Mouse (Mus musculus) forebrain, postnatal 0 days (tissue): ENCODE measurements around the gene Abca1. TPM values are rescaled to one million over a fixed set of nuclear protein-coding genes. Genes with fewer than 3 reads are reported as not detected.

Experiments
- ATAC-seq: fragments of 200-750 bp; cut with Nextera tagmentation; 2 replicates; pipeline ENCODE4 v1.8.0; 2017; ENCODE audit warnings: mild to moderate bottlenecking, moderate library complexity
- DNase-seq: peaks from one replicate; pipeline ENCODE4 v3.0.0-alpha.2; 2015
- H3K27ac ChIP-seq: fragments of 300-500 bp; sonication (generic); 2 replicates; pipeline ENCODE4 v1.5.1; 2014; ENCODE audit warnings: low read depth, mild to moderate bottlenecking, antibody characterized with exemption, low read length, moderate library complexity, mixed read lengths
- H3K27me3 ChIP-seq: fragments of 300-500 bp; sonication (generic); 2 replicates; pipeline ENCODE4 v1.6.1; 2014; ENCODE audit warnings: mild to moderate bottlenecking, low read length, mixed read lengths; ENCODE audit not compliant: insufficient read depth
- H3K36me3 ChIP-seq: fragments of 300-500 bp; sonication (generic); 2 replicates; pipeline ENCODE4 v1.6.1; 2014; ENCODE audit warnings: mild to moderate bottlenecking, moderate library complexity; ENCODE audit not compliant: insufficient read depth
- H3K4me1 ChIP-seq: fragments of 300-500 bp; sonication (generic); 2 replicates; pipeline ENCODE4 v1.6.1; 2014; ENCODE audit warnings: antibody characterized with exemption; ENCODE audit not compliant: insufficient read depth
- H3K4me2 ChIP-seq: fragments of 300-500 bp; sonication (generic); 2 replicates; pipeline ENCODE4 v1.6.1; 2014; ENCODE audit warnings: low read depth, mild to moderate bottlenecking, moderate library complexity
- H3K4me3 ChIP-seq: fragments of 300-500 bp; sonication (generic); 2 replicates; pipeline ENCODE4 v1.5.1; 2014; ENCODE audit warnings: low read depth, low read length, mixed read lengths
- H3K9ac ChIP-seq: fragments of 300-500 bp; sonication (generic); 2 replicates; pipeline ENCODE4 v1.6.1; 2014; ENCODE audit warnings: mild to moderate bottlenecking
- H3K9me3 ChIP-seq: fragments of 300-500 bp; sonication (generic); 2 replicates; pipeline ENCODE4 v1.6.1; 2016; ENCODE audit warnings: low read length
- CTCF ChIP-seq: sonication (generic); IDR thresholded peaks from 2 replicates; pipeline ENCODE4 v1.5.1; 2016; ENCODE audit warnings: antibody characterized with exemption, control low read depth, low read depth
- WGBS: fragments of 180-500 bp; shearing (Covaris S2); extraction: QIAGEN DNeasy Blood & Tissue Kit; methylation state at CpG from one replicate; pipeline ENCODE4 v1.1.7; 2014; 5-methylcytosine and 5-hydroxymethylcytosine counted together
- polyA plus RNA-seq: library from polyadenylated mRNA; unstranded; fragments of >200 nt; fragmentation: Nextera tagmentation; extraction: Ambion mirVana; gene quantifications from 2 replicates; pipeline ENCODE4 v1.2.1, GENCODE M21; 2015
- total RNA-seq: library from RNA; depleted of rRNA; stranded (reverse); fragments of >200 nt; gene quantifications from 2 replicates; pipeline ENCODE4 v1.2.3, GENCODE M21; 2014

Abca1 gene
- total and polyA plus RNA-seq, 2 experiments from 2014 or later = 6.3 to 39.2 TPM

DNA sequence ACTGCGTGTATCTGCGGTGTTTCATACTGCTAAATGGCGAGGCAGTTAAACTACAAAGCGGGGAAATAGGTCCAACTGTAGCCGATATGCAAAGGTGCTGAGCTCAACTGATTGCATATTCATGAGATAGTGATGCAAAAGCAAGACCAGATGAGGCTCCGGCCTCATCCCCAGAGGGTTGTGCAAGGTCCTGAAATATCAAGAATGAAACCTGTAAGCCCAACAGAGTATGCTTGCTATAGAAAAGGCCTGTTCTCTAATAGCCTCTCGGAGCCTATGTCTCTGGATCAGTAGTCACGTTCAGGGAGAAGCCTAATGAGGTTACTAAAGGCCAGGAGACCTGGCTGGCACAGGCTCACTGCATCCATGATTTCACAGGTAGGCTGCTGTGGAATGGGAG is 9.2 kb downstream of the Abca1 start:
- Histone ChIP-seq H3K9me3 (no peaks in the 10 kb centered on the region), H3K27me3 (no peaks in the 10 kb centered on the region), H3K36me3 (no peaks in the 10 kb centered on the region), H3K4me2 (no peak overlapping the region), H3K9ac (no peak overlapping the region), H3K4me1 (no peaks in the 10 kb centered on the region), H3K4me3 (no peak overlapping the region), H3K27ac (no peak overlapping the region)
- ATAC-seq = no peak
- no peak for DNase-seq
- TF ChIP-seq CTCF = no peak
- WGBS = 53% methylated on average over 8 of the region's 8 CpGs

DNA sequence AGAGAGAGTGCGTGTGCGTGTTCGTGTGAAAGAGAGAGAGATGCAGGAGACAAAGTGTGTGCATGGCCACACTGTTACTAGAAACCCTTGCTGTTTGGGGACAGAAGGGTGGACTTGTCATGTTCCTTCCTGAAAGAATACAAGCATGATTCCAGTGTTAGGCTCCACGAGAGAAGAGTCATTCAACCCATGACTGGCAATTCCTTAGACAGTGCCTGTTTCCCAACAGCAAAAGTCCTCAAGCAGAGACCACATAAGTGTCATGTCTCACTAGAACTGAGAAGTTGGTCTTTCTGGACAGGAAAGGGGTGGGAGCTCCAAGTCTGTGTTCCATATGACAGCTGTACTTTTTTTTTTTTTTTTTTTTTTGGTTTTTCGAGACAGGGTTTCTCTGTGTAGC is 10.1 kb downstream of the Abca1 start:
- Histone ChIP-seq H3K27ac (no peak overlapping the region), H3K9ac (no peak overlapping the region), H3K36me3 (no peaks in the 10 kb centered on the region), H3K27me3 (no peaks in the 10 kb centered on the region), H3K4me2 (no peak overlapping the region), H3K4me3 (no peak overlapping the region), H3K4me1 (no peaks in the 10 kb centered on the region), H3K9me3 (no peaks in the 10 kb centered on the region)
- no peak for DNase-seq
- 96% methylated on average over 4 of the region's 5 CpGs for WGBS
- TF ChIP-seq CTCF = no peak
- no peak for ATAC-seq

DNA sequence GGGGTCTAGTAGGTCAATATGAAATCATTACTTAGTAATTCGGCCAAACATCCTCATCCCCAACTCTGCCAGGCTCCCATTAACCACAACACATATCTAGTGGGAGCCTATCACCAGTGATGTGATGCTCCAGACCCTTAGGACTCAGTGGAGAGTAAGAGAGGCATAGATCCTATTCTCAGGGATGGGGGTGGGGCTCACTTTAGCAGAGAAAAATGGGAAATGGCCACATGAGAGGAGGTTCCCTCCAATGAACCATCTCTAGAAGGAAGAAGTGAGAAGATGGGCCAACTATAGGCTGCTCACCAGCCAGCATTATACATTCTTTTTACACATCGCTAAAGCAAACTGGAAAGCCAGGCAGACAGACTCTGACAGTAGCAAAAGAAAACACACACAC is 10.9 kb downstream of the Abca1 start:
- Histone ChIP-seq H3K9ac (no peak overlapping the region), H3K36me3 (no peaks in the 10 kb centered on the region), H3K9me3 (no peaks in the 10 kb centered on the region), H3K4me1 (no peaks in the 10 kb centered on the region), H3K27ac (no peak overlapping the region), H3K27me3 (no peaks in the 10 kb centered on the region), H3K4me3 (no peak overlapping the region), H3K4me2 (no peak overlapping the region)
- no peak for DNase-seq
- WGBS = 83% methylated on average over 2 of the region's 2 CpGs
- no peak for TF ChIP-seq CTCF
- no peak for ATAC-seq

DNA sequence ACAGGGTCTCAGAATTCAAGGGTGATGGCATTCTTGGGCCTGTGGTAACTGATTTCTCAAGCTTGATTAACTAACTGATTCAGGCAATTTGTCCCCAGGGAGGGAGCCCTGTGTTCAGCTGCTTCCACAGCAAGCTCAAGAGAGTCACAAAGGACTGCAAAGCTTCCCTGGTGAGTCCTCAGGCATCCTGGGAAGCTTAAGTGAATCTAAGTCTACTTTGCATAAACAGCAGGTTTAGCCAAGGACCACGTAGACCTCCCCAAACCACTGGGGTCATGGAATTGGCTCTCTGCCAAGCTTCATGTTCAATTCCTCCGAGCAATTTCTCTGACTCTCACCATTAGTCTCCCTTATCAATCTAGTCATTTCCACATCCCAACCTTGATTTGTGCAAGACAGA is 12.2 kb downstream of the Abca1 start:
- H3K4me2 ChIP-seq = no peak overlapping the region
- WGBS = 9% methylated on average over 2 of the region's 2 CpGs
- no peak overlapping the region for H3K4me3 ChIP-seq
- DNase-seq (no peak), ATAC-seq (no peak)
- H3K9me3 ChIP-seq = no peaks in the 10 kb centered on the region
- H3K27ac ChIP-seq = no peak overlapping the region
- H3K27me3 ChIP-seq = no peaks in the 10 kb centered on the region
- TF ChIP-seq CTCF = no peak
- no peaks in the 10 kb centered on the region for H3K36me3 ChIP-seq
- no peaks in the 10 kb centered on the region for H3K4me1 ChIP-seq
- no peak overlapping the region for H3K9ac ChIP-seq

DNA sequence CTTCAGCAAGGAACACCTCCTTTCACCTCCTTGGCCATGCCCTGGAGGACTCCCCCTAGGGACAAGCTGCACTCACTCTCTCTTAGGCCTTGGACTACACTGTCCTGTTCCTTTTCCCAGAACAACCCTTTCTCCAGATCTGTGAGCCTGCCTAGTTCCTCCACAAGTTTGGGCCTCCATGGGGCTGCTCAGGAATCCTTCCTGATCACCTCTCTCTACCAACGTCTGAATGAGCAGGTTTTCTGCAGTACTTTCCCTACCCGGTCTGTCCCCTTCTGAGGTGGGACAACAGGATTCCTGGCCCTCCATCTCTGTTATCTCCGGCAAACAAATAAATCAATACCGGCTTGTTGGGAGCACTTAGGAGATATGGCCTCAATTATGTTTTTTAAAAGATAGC is 12.6 kb downstream of the Abca1 start:
- no peak for DNase-seq
- WGBS = 38% methylated on average over 4 of the region's 4 CpGs
- ATAC-seq = no peak
- H3K27ac ChIP-seq = no peak overlapping the region
- no peaks in the 10 kb centered on the region for H3K9me3 ChIP-seq
- no peak overlapping the region for H3K9ac ChIP-seq
- no peaks in the 10 kb centered on the region for H3K36me3 ChIP-seq
- H3K4me2 ChIP-seq = no peak overlapping the region
- H3K4me3 ChIP-seq = no peak overlapping the region
- H3K27me3 ChIP-seq = no peaks in the 10 kb centered on the region
- TF ChIP-seq CTCF = no peak
- H3K4me1 ChIP-seq = no peaks in the 10 kb centered on the region

DNA sequence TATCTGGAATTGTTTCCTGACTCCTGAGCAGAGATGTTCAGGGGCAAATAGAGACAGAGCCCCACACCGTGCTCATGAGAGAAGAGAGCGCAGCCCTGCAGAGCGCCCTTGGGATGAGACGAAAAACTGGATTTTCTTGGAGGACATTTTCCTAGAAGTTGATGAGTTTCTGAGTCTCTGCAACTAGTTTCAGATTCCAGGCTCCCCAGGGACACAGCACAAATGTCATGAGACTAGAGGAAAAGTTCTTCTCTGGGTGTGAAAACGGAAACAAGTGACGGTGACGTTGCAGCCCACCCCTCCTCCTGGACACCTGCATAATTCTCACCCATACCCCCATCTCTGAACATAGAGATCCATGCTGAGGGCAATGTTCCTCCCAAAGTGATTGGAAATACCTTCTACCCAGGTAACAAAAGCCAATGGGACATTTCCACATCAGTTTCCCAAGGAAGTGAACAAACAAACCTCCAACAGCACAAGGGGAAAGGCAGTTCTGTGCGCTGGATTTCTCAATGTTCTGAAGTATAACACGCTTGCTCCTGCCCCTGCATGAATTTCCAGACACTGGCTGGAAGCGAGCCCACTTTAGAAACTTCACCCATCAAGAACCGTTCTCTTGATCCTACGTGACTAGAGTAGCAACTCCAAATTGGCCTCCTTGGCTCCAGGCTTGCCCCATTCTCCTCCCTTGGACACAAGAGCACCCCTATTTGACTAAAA is 13.3 kb downstream of the Abca1 start:
- no peak for TF ChIP-seq CTCF
- WGBS = 92% methylated on average over 12 of the region's 12 CpGs
- ATAC-seq = no peak

DNA sequence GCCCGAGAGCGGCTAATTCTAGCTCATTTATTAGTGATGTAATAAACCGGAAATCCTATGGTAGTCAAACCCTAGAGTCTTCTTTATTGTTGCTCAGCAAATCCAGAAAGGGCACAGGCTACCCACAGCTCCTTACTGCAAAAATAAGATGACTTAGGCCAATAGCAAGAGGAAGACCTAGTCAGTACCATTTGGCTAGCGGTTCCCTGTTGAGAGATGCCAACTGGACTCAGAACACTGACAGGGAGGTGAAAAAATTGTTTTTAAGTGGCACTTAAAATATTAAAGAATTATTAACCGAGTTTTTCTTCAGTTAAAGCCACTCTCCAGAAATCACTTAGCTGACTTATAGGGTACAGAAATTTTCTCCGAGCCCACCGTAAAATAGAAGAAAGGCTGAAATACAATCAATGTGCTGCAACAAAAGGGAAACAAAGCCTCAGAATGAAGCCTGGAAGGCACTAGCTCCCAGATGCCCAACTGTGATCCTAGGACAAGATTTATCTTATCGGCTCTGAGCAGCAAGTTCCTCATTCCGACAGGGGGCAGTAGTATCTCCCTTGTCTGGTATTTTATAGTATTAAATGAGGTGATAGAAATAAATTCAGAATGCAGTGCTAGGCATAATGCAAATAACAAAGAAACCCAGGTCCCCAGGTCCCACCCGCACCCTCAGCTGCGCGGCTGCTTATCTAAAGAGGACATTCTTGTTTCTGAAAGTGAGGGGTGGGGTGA is 14.1 kb downstream of the Abca1 start:
- ATAC-seq = no peak
- no peak overlapping the region for H3K4me2 ChIP-seq
- DNase-seq = no peak
- H3K4me3 ChIP-seq = no peak overlapping the region
- no peaks in the 10 kb centered on the region for H3K36me3 ChIP-seq
- no peaks in the 10 kb centered on the region for H3K4me1 ChIP-seq
- H3K9me3 ChIP-seq = no peaks in the 10 kb centered on the region
- TF ChIP-seq CTCF = no peak
- H3K27ac ChIP-seq = no peak overlapping the region
- 85% methylated on average over 12 of the region's 12 CpGs for WGBS
- H3K9ac ChIP-seq = no peak overlapping the region
- H3K27me3 ChIP-seq = no peaks in the 10 kb centered on the region

More for the DNA sequence above, 13.3 kb downstream of the Abca1 start:
- Histone ChIP-seq H3K36me3 (no peaks in the 10 kb centered on the region), H3K4me2 (no peak overlapping the region), H3K27me3 (no peaks in the 10 kb centered on the region), H3K9me3 (no peaks in the 10 kb centered on the region), H3K27ac (no peak overlapping the region), H3K4me1 (no peaks in the 10 kb centered on the region), H3K9ac (no peak overlapping the region), H3K4me3 (no peak overlapping the region)
- DNase-seq = no peak
